Mouse (Mus musculus) myocyte (in vitro differentiated cells): ENCODE measurements at regions not wholly inside any gene's neighbourhood (a gene's known extent, or its start where the extent isn't known, plus 50 kb on each side); places are given as distances from the start of the nearest gene placed in this dataset.

Experiments
- H3K27me3 ChIP-seq: one replicate; pipeline ENCODE4 v1.6.1; 2011; ENCODE audit not compliant: control insufficient read depth, insufficient read depth, insufficient read length
- H3K36me3 ChIP-seq: one replicate; pipeline ENCODE4 v1.6.1; 2011; ENCODE audit not compliant: control insufficient read depth, insufficient read depth
- H3K4me2 ChIP-seq: one replicate; pipeline ENCODE4 v1.6.1; 2011; ENCODE audit warnings: low read depth, control low read depth
- H3K4me3 ChIP-seq: one replicate; pipeline ENCODE4 v1.5.1; 2011; ENCODE audit warnings: mild to moderate bottlenecking, control low read depth, moderate library complexity
- H3K79me2 ChIP-seq: one replicate; pipeline ENCODE4 v1.6.1; 2011; ENCODE audit not compliant: control insufficient read depth, insufficient read depth
- H3ac ChIP-seq: one replicate; pipeline ENCODE4 v1.6.1; 2011; ENCODE audit not compliant: control insufficient read depth, insufficient read length
- CEBPB ChIP-seq: IDR thresholded peaks from 2 replicates; pipeline ENCODE4 v1.6.1; 2011; ENCODE audit warnings: mild to moderate bottlenecking, moderate library complexity; ENCODE audit not compliant: poor library complexity, insufficient read depth, severe bottlenecking
- E2F4 ChIP-seq: IDR thresholded peaks from one replicate; pipeline ENCODE4 v1.6.1; 2011; ENCODE audit warnings: mild to moderate bottlenecking, control low read depth, moderate library complexity; ENCODE audit not compliant: insufficient read depth
- MAX ChIP-seq: IDR thresholded peaks from one replicate; pipeline ENCODE4 v1.6.1; 2011; ENCODE audit warnings: low read depth, mild to moderate bottlenecking, control low read depth
- MYOD1 ChIP-seq, 3 experiments: IDR thresholded peaks; one replicate each; pipeline ENCODE4 v1.6.1; 2011; ENCODE audit warnings: control low read depth in 2 of 3, low read depth in 2 of 3, mild to moderate bottlenecking in 2 of 3, moderate library complexity in 1 of 3; ENCODE audit not compliant: insufficient read length in 2 of 3, control insufficient read depth in 1 of 3
- MYOG ChIP-seq, 3 experiments: IDR thresholded peaks; one replicate each; pipeline ENCODE4 v1.6.1; 2011; ENCODE audit warnings: control low read depth in 2 of 3, low read depth in 2 of 3, mild to moderate bottlenecking in 2 of 3; ENCODE audit not compliant: insufficient read length in 2 of 3, control insufficient read depth in 1 of 3, insufficient read depth in 1 of 3
- POLR2A ChIP-seq: IDR thresholded peaks from one replicate; pipeline ENCODE4 v1.6.1; 2011; ENCODE audit warnings: low read depth, mild to moderate bottlenecking, control low read depth, moderate library complexity; ENCODE audit not compliant: insufficient read length
- POLR2AphosphoS2 ChIP-seq: IDR thresholded peaks from one replicate; pipeline ENCODE4 v1.6.1; 2011; ENCODE audit warnings: low read depth, control low read depth; ENCODE audit not compliant: insufficient read length
- REST ChIP-seq: IDR thresholded peaks from one replicate; pipeline ENCODE4 v1.6.1; 2011; ENCODE audit warnings: mild to moderate bottlenecking, control low read depth, moderate library complexity; ENCODE audit not compliant: insufficient read depth, insufficient read length
- SRF ChIP-seq: IDR thresholded peaks from one replicate; pipeline ENCODE4 v1.6.1; 2011; ENCODE audit warnings: low read depth; ENCODE audit not compliant: control insufficient read depth, insufficient read length
- TCF12 ChIP-seq: IDR thresholded peaks from one replicate; pipeline ENCODE4 v1.6.1; 2011; ENCODE audit warnings: mild to moderate bottlenecking, control low read depth; ENCODE audit not compliant: poor library complexity, insufficient read depth, severe bottlenecking
- TCF3 ChIP-seq: IDR thresholded peaks from one replicate; pipeline ENCODE4 v1.6.1; 2011; ENCODE audit warnings: low read depth, control low read depth; ENCODE audit not compliant: insufficient read length
- USF1 ChIP-seq: IDR thresholded peaks from one replicate; pipeline ENCODE4 v1.6.1; 2011; ENCODE audit warnings: low read depth, mild to moderate bottlenecking, control low read depth, moderate library complexity

GRCm38 (mm10) chr10:125593006-125593405, 203.7 kb upstream of the Slc16a7 start:
- no peak overlapping the region for H3K4me2 ChIP-seq
- H3K79me2 ChIP-seq, result no peaks in the 10 kb centered on the region
- H3K27me3 ChIP-seq, result no peaks in the 10 kb centered on the region
- H3ac ChIP-seq, result no peak overlapping the region
- TF ChIP-seq POLR2A (no peak), POLR2AphosphoS2 (no peak), TCF3 (no peak), REST (no peak), USF1 (no peak), TCF12 (no peak), MAX (no peak), CEBPB (no peak), MYOD1 (IDR thresholded peaks at IDR 0.05; ENCODE audit: control insufficient read depth in 1 of 3, insufficient read length in 2 of 3, low read depth in 2 of 3) (no peak), E2F4 (no peak), SRF (no peak), MYOG (IDR thresholded peaks at IDR 0.05; ENCODE audit: control insufficient read depth in 1 of 3, insufficient read depth in 1 of 3, insufficient read length in 2 of 3, low read depth in 2 of 3) (no peak)
- no peak overlapping the region for H3K4me3 ChIP-seq
- H3K36me3 ChIP-seq, result no peaks in the 10 kb centered on the region

GRCm38 (mm10) chr10:125607787-125608617, 218.7 kb upstream of the Slc16a7 start:
- no peak overlapping the region for H3K4me3 ChIP-seq
- H3K36me3 ChIP-seq, result no peaks in the 10 kb centered on the region
- TF ChIP-seq SRF (no peak), MYOD1 (IDR thresholded peaks at IDR 0.05; ENCODE audit: control insufficient read depth in 1 of 3, insufficient read length in 2 of 3, low read depth in 2 of 3) (no peak), E2F4 (no peak), POLR2A (no peak), TCF3 (no peak), CEBPB (no peak)
- no peaks in the 10 kb centered on the region for H3K27me3 ChIP-seq
- no peak overlapping the region for H3ac ChIP-seq
- H3K79me2 ChIP-seq, result no peaks in the 10 kb centered on the region
- H3K4me2 ChIP-seq, result no peak overlapping the region

- Histone ChIP-seq H3K79me2 (no peaks in the 10 kb centered on the region), H3K27me3 (no peaks in the 10 kb centered on the region), H3ac (no peak overlapping the region), H3K4me2 (no peak overlapping the region), H3K36me3 (no peaks in the 10 kb centered on the region), H3K4me3 (no peak overlapping the region)
- TF ChIP-seq MYOD1 (IDR thresholded peaks at IDR 0.05; ENCODE audit: control insufficient read depth in 1 of 3, insufficient read length in 2 of 3, low read depth in 2 of 3), result no peak
- no peak for TF ChIP-seq CEBPB
- no peak for TF ChIP-seq TCF3
- no peak for TF ChIP-seq SRF
- no peak for TF ChIP-seq USF1
- TF ChIP-seq POLR2A, result no peak
- TF ChIP-seq POLR2AphosphoS2, result no peak
Observed at GRCm38 (mm10) chr10:125610353-125610752, 221.1 kb upstream of the Slc16a7 start.

GRCm38 (mm10) chr10:125612773-125613172, 223.5 kb upstream of the Slc16a7 start:
- Histone ChIP-seq H3K4me2 (no peak overlapping the region), H3K36me3 (no peaks in the 10 kb centered on the region), H3K79me2 (no peaks in the 10 kb centered on the region), H3K27me3 (no peaks in the 10 kb centered on the region), H3K4me3 (no peak overlapping the region), H3ac (no peak overlapping the region)
- no peak for TF ChIP-seq POLR2A
- TF ChIP-seq MYOG (IDR thresholded peaks at IDR 0.05; ENCODE audit: control insufficient read depth in 1 of 3, insufficient read depth in 1 of 3, insufficient read length in 2 of 3, low read depth in 2 of 3), result no peak
- TF ChIP-seq MYOD1 (IDR thresholded peaks at IDR 0.05; ENCODE audit: control insufficient read depth in 1 of 3, insufficient read length in 2 of 3, low read depth in 2 of 3), result no peak
- TF ChIP-seq REST, result no peak
- no peak for TF ChIP-seq TCF3
- no peak for TF ChIP-seq CEBPB
- no peak for TF ChIP-seq USF1
- TF ChIP-seq POLR2AphosphoS2, result no peak
- TF ChIP-seq MAX, result no peak
- TF ChIP-seq E2F4, result no peak
- no peak for TF ChIP-seq SRF
- no peak for TF ChIP-seq TCF12

GRCm38 (mm10) chr10:125621376-125621775, 232.1 kb upstream of the Slc16a7 start:
- Histone ChIP-seq H3K79me2 (no peaks in the 10 kb centered on the region), H3ac (no peak overlapping the region), H3K36me3 (no peaks in the 10 kb centered on the region), H3K4me3 (no peak overlapping the region), H3K27me3 (no peaks in the 10 kb centered on the region), H3K4me2 (no peak overlapping the region)
- TF ChIP-seq TCF12 (no peak), USF1 (no peak), SRF (no peak), MYOD1 (IDR thresholded peaks at IDR 0.05; ENCODE audit: control insufficient read depth in 1 of 3, insufficient read length in 2 of 3, low read depth in 2 of 3) (no peak), MAX (no peak), POLR2A (no peak), MYOG (IDR thresholded peaks at IDR 0.05; ENCODE audit: control insufficient read depth in 1 of 3, insufficient read depth in 1 of 3, insufficient read length in 2 of 3, low read depth in 2 of 3) (no peak)
